Mouse (Mus musculus) cerebellum, adult (tissue): ENCODE results near the gene Tmbim4.
A peak's percentile ranks its signal among the peaks of the same experiment; 100 is the strongest.
"Not testable (repeated sequence)": the region's sequence is repeated elsewhere in the genome, so short reads cannot be mapped to it uniquely, and the experiment has no call there.

Experiments used
- ATAC-seq: cut with Nextera tagmentation; 2 replicates; pipeline ENCODE4 v1.9.2; 2017; ENCODE audit warnings: mild to moderate bottlenecking, moderate library complexity, mixed read lengths; ENCODE audit not compliant: insufficient number of reproducible peaks, low FRiP score, low TSS enrichment

The Tmbim4 gene

GRCm38 (mm10) chr10:120193255-120193654, 8.1 kb upstream of the Tmbim4 start:
- ATAC-seq, result no peak

GRCm38 (mm10) chr10:120197061-120197835, 4.1 kb upstream of the Tmbim4 start:
- no peak for ATAC-seq

GRCm38 (mm10) chr10:120201961-120202402, 592 bp downstream of the Tmbim4 start, which contains the start of gene Irak3:
Gene Irak3, minus strand, starts transcription at chr10:120202130.
- peak; percentile 75 for ATAC-seq

GRCm38 (mm10) chr10:120202467-120203250, 1.3 kb downstream of the Tmbim4 start:
- no peak for ATAC-seq

- ATAC-seq, result no peak
These were observed 3.3 kb downstream of the Tmbim4 start for GRCm38 (mm10) chr10:120204591-120205210.

GRCm38 (mm10) chr10:120208015-120208414, 6.6 kb downstream of the Tmbim4 start:
- no peak for ATAC-seq

- peak; percentile 96 for ATAC-seq
These were observed 7.5 kb downstream of the Tmbim4 start for GRCm38 (mm10) chr10:120208575-120209538.

- ATAC-seq, result no peak
These were observed 8.1 kb downstream of the Tmbim4 start for GRCm38 (mm10) chr10:120209539-120209925.

GRCm38 (mm10) chr10:120210096-120210495, 8.7 kb downstream of the Tmbim4 start:
- ATAC-seq, result no peak

GRCm38 (mm10) chr10:120217099-120217498, 15.7 kb downstream of the Tmbim4 start:
- not testable (repeated sequence) for ATAC-seq

- ATAC-seq, result no peak
These were observed 17.6 kb downstream of the Tmbim4 start for GRCm38 (mm10) chr10:120218996-120219395.

GRCm38 (mm10) chr10:120219578-120220359, 18.4 kb downstream of the Tmbim4 start:
- no peak for ATAC-seq

GRCm38 (mm10) chr10:120220776-120221175, 19.4 kb downstream of the Tmbim4 start:
- no peak for ATAC-seq

GRCm38 (mm10) chr10:120226871-120227661, 25.7 kb downstream of the Tmbim4 start, which contains the start of gene Llph:
Gene Llph, plus strand, starts transcription at chr10:120227070.
- ATAC-seq, result peak; percentile 92

- no peak for ATAC-seq
These were observed 30.3 kb downstream of the Tmbim4 start for GRCm38 (mm10) chr10:120231718-120232117.

GRCm38 (mm10) chr10:120233655-120234367, 32.4 kb downstream of the Tmbim4 start:
- ATAC-seq, result no peak; the same call in 1 of the 2 replicates

- ATAC-seq, result no peak
These were observed 35.5 kb downstream of the Tmbim4 start for GRCm38 (mm10) chr10:120236855-120237254.
